Mouse (Mus musculus) midbrain, embryonic 11.5 days (tissue): ENCODE measurements around the gene Slc16a8. TPM values are rescaled to one million over a fixed set of nuclear protein-coding genes. Genes with fewer than 3 reads are reported as not detected.

Experiments
- ATAC-seq: fragments of 200-750 bp; cut with Nextera tagmentation; 2 replicates; pipeline ENCODE4 v1.8.0; 2017; ENCODE audit warnings: moderate TSS enrichment, moderate library complexity; ENCODE audit not compliant: low FRiP score
- DNase-seq: peaks from one replicate; pipeline ENCODE4 v3.0.0; 2015; ENCODE audit warnings: low spot score; ENCODE audit errors: missing footprints
- H3K27ac ChIP-seq: fragments of 300-500 bp; sonication (generic); 2 replicates; pipeline ENCODE4 v1.5.1; 2014; ENCODE audit warnings: low read depth, low read length
- H3K27me3 ChIP-seq: fragments of 300-500 bp; sonication (generic); 2 replicates; pipeline ENCODE4 v1.6.1; 2014; ENCODE audit warnings: mild to moderate bottlenecking, low read length, moderate library complexity, mixed read lengths; ENCODE audit not compliant: control insufficient read depth, insufficient read depth
- H3K36me3 ChIP-seq: fragments of 300-500 bp; sonication (generic); 2 replicates; pipeline ENCODE4 v1.6.1; 2014; ENCODE audit warnings: mild to moderate bottlenecking, low read length, moderate library complexity, mixed read lengths; ENCODE audit not compliant: control insufficient read depth, insufficient read depth
- H3K4me1 ChIP-seq: fragments of 300-500 bp; sonication (generic); 2 replicates; pipeline ENCODE4 v1.6.1; 2014; ENCODE audit warnings: low read length; ENCODE audit not compliant: control insufficient read depth, insufficient read depth
- H3K4me2 ChIP-seq: fragments of 300-500 bp; sonication (generic); 2 replicates; pipeline ENCODE4 v1.6.1; 2014; ENCODE audit warnings: mild to moderate bottlenecking, moderate library complexity
- H3K4me3 ChIP-seq: fragments of 300-500 bp; sonication (generic); 2 replicates; pipeline ENCODE4 v1.5.1; 2014; ENCODE audit warnings: low read depth, low read length
- H3K9ac ChIP-seq: fragments of 300-500 bp; sonication (generic); 2 replicates; pipeline ENCODE4 v1.6.1; 2014; ENCODE audit warnings: low read length
- H3K9me3 ChIP-seq: fragments of 300-500 bp; sonication (generic); 2 replicates; pipeline ENCODE4 v1.6.1; 2016; ENCODE audit warnings: low read length; ENCODE audit not compliant: control insufficient read depth
- WGBS: fragments of 180-500 bp; shearing (Covaris S2); extraction: QIAGEN DNeasy Blood & Tissue Kit; methylation state at CpG from one replicate; pipeline ENCODE4 v1.1.7; 2014; 5-methylcytosine and 5-hydroxymethylcytosine counted together
- polyA plus RNA-seq: library from polyadenylated mRNA; unstranded; fragments of >200 nt; fragmentation: Nextera tagmentation; extraction: Ambion mirVana; gene quantifications from 2 replicates; pipeline ENCODE4 v1.2.1, GENCODE M21; 2014

The Slc16a8 gene
- polyA plus RNA-seq, 1 experiment from 2014 or later, result 0.14 TPM

DNA sequence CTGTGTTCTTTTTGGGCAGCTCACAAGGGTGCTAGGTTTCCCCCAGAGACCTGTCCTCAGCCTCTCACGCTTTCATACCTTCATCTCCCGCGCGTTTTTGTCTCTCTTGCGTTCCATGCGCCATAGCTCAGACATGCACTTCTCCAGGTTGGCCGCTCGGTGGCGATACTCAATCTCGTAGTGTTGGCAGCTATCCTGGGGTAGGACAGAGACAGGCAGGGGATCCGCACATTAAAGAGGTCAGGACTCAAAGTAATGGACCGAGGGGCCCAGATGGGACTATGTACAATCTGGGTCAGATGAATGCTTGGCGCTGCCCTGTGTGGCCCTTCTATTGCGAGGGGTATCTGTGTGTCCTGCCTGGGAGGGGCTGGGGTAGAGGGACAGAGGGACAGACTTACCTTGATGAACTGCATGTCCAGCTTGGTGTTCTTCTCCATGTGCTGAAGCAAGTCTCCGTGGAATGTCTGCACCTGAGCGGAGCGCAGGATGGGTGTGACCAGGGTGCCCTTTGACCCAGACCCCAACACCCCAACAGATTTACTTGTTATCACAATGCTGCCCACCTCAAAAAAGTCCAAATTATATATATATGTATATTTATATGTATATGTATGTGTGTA is 16.7 kb upstream of the Slc16a8 start:
- Histone ChIP-seq H3K9me3 (no peaks in the 10 kb centered on the region), H3K36me3 (no peaks in the 10 kb centered on the region), H3K4me2 (peak overlapping the region; percentile 90), H3K27me3 (0 out of 2 replicates have a peak, but pooled peaks cover 3% of the 10 kb centered on the region), H3K4me3 (peak overlapping the region; percentile 36), H3K4me1 (peaks cover 6% of the 10 kb centered on the region), H3K27ac (no peak overlapping the region), H3K9ac (peak overlapping the region; percentile 57)
- ATAC-seq, result peak; percentile 66
- no peak for DNase-seq
- WGBS, result 14% methylated on average over 17 of the region's 17 CpGs

DNA sequence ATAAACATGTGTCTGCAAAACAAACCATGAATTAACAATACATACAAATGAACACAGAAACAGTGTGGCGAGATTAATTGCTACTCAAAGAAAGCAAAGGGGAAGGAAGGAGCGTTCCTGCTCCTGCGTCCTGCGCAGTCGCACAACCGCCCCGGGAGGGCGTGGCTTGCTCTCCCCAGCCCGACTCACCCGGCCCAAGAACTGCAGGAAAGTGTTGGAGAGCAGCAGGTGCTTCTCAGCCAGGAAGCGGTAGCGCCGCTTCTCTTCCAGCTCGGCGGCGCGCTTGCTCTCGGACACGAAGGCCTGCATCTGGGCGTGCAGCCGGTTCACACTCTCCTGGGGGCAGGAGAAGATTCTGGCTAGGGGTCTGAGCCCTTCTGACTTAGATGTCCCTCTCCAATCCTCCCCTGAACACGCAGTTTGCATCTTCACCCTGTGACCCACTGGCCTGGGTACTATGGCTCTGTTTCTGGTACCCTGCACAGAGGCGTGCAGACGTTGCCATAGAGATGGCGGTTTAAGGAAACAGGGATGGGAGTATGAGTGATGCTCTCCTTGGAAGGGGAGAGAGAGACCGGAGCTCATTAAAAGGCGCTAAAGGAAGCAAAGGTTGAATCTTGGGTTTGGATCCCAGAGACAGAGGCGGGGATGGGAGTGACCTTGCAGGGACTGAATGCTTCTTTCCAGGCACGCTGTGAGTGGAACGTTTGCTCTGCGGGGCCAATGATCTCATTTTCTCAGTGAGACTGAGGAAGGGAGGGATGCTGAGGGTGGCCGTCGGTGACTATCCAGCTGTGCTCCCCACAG is 16.0 kb upstream of the Slc16a8 start:
- H3K27ac ChIP-seq, result no peak overlapping the region
- H3K4me3 ChIP-seq, result peak overlapping the region; percentile 36
- no peaks in the 10 kb centered on the region for H3K36me3 ChIP-seq
- ATAC-seq (peak; percentile 61), DNase-seq (peak; percentile 96)
- no peaks in the 10 kb centered on the region for H3K9me3 ChIP-seq
- under 1% methylated on average over 33 of the region's 33 CpGs for WGBS
- 0 out of 2 replicates have a peak, but pooled peaks cover 3% of the 10 kb centered on the region for H3K27me3 ChIP-seq
- peak overlapping the region; percentile 90 for H3K4me2 ChIP-seq
- peaks cover 6% of the 10 kb centered on the region for H3K4me1 ChIP-seq
- peak overlapping the region; percentile 57 for H3K9ac ChIP-seq

DNA sequence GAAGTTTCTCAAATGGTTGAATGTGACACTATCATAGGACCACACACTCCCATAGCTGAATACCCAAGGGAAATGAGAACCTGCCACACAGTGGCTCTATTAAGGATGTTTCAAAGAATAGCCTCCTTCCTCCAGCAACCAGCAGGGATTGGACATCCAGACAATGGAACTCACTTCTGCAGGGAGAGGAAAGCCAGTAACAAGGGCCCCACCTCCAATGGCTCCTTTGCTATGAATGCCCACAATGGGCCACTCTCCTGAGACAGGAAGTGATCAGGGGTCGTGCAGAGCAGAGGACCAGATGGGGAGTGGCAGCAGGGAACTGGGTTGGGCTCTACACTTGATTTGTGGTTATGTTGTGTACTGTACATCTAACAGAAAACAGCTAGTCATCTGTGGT is 14.0 kb upstream of the Slc16a8 start:
- Histone ChIP-seq H3K27me3 (0 out of 2 replicates have a peak, but pooled peaks cover 3% of the 10 kb centered on the region), H3K4me1 (peaks cover 6% of the 10 kb centered on the region), H3K9me3 (no peaks in the 10 kb centered on the region), H3K27ac (no peak overlapping the region), H3K4me2 (no peak overlapping the region), H3K4me3 (no peak overlapping the region), H3K9ac (no peak overlapping the region), H3K36me3 (no peaks in the 10 kb centered on the region)
- DNase-seq, result no peak
- ATAC-seq, result no peak
- 42% methylated on average over 1 of the region's 1 CpGs for WGBS

DNA sequence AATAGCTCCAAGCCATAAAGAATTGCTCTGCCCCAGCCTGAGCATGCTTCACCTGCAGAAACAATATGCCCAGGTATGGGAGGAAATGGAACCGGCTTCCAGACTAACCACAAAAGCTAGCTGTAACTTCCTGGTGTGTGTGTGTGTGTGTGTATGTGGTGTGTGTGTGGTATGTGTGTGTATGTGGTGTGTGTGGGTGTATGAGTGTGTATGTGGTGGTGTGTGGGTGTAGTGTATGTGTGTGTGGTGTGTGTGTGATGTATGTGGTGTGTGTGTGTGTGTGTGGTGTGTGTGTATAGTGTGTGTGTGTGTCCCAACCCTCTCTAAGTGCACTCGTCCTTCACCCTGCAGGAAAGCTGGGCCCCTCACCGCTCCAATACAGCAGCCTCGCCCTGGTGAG is 10.8 kb upstream of the Slc16a8 start:
- H3K4me1 ChIP-seq, result peaks cover 9% of the 10 kb centered on the region
- DNase-seq (peak; percentile 26), ATAC-seq (no peak)
- no peak overlapping the region for H3K4me3 ChIP-seq
- no peaks in the 10 kb centered on the region for H3K36me3 ChIP-seq
- H3K9me3 ChIP-seq, result no peaks in the 10 kb centered on the region
- H3K9ac ChIP-seq, result no peak overlapping the region
- H3K4me2 ChIP-seq, result no peak overlapping the region
- 61% methylated on average over 4 of the region's 4 CpGs for WGBS
- no peak overlapping the region for H3K27ac ChIP-seq
- peaks cover 25% of the 10 kb centered on the region for H3K27me3 ChIP-seq

DNA sequence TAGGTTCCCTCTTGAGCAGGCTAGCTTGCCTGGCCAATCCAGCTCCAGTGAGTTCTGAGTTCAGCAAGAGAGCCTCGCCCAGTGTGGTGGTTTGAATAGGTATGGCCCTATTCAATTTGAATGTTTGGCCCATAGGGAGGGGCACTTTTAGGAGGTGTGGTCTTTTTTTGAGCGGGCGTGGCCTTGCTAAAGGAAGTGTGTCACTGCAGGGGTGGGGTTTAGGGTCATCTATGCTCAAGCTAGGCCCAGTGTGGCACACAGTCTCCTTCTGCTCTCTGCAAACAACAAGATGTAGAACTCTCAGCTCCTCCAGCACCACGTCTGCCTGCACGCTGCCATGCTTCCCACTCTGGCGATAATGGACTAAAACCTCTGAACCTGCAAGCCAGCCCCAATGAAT is 9.2 kb upstream of the Slc16a8 start:
- H3K36me3 ChIP-seq, result no peaks in the 10 kb centered on the region
- no peak overlapping the region for H3K9ac ChIP-seq
- H3K4me1 ChIP-seq, result peaks cover 8% of the 10 kb centered on the region
- no peak overlapping the region for H3K4me3 ChIP-seq
- ATAC-seq (no peak), DNase-seq (peak; percentile 65)
- WGBS, result 91% methylated on average over 6 of the region's 6 CpGs
- no peaks in the 10 kb centered on the region for H3K9me3 ChIP-seq
- H3K27ac ChIP-seq, result no peak overlapping the region
- H3K27me3 ChIP-seq, result peaks cover 31% of the 10 kb centered on the region
- no peak overlapping the region for H3K4me2 ChIP-seq

DNA sequence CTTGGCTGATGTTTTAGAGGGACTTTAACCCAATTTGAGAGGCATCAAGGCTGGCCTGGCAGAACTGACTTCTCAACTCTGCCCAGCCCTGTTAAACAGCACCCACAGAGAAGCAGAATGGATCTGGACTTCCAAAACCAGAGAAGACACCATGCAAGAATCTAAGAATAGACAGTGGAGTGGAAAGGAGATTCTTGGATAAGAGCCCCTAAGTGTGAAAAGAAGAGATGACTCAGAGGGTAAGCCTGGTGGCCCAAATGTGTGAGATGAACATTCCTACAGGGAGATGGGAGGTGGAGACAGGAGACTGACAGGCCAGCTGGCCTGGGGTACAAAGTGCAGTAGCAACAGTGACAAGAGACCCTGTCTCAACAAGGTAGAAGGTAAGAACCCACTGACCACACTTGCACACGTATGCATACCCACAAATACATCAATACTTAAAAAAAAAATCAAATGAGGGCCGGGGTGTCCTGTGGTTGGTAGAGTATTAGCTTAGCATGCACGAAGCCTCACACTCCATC is 8.3 kb upstream of the Slc16a8 start:
- H3K27ac ChIP-seq, result no peak overlapping the region
- peaks cover 8% of the 10 kb centered on the region for H3K4me1 ChIP-seq
- H3K36me3 ChIP-seq, result no peaks in the 10 kb centered on the region
- DNase-seq, result no peak
- 91% methylated on average over 3 of the region's 3 CpGs for WGBS
- no peaks in the 10 kb centered on the region for H3K9me3 ChIP-seq
- no peak overlapping the region for H3K9ac ChIP-seq
- H3K27me3 ChIP-seq, result peaks cover 31% of the 10 kb centered on the region
- ATAC-seq, result no peak
- H3K4me2 ChIP-seq, result no peak overlapping the region
- no peak overlapping the region for H3K4me3 ChIP-seq

DNA sequence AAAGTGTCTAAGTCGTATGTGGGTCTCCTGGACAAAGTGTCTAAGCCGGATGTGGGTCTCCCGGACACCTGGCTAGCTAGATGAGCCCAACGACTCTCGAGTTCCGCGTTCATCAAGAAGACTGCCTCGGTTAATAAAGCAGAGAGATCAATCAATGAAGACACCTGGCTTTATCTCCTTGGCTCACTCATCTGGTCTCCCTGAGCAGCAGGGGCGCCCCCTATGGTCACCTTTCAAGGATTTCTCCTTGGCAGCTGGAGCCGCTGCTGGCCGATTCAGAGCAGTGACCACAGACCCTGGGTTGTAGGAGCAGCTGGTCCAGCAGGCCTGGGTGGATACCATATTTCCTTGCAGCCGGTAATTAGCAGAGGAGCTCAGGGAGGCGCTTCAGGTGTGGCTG is 7.8 kb upstream of the Slc16a8 start:
- Histone ChIP-seq H3K27me3 (peaks cover 31% of the 10 kb centered on the region), H3K9ac (no peak overlapping the region), H3K27ac (no peak overlapping the region), H3K9me3 (no peaks in the 10 kb centered on the region), H3K4me1 (peaks cover 8% of the 10 kb centered on the region), H3K4me2 (no peak overlapping the region), H3K36me3 (no peaks in the 10 kb centered on the region), H3K4me3 (no peak overlapping the region)
- ATAC-seq (no peak), DNase-seq (peak; percentile 91)
- WGBS, result 25% methylated on average over 13 of the region's 13 CpGs

DNA sequence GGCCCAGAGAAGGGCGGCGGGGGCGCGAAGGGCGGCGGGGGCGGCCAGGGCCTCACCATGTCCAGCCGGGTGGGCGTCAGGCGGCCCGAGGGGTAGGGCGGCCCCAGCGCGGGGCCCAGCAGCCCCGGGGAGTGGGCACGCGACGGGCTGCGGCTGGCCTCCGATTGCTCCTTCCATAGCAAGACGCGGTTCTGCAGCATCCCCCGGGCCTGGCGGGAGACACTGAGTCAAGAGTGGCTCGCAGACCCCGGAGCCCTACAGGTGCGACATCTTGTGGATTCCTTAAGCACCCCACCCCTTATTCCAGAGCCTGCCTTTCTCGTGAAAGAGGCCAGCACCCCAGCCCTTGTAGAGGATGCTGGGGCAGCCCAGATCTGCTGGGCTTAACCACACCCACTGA is 7.2 kb upstream of the Slc16a8 start:
- 0% methylated on average over 26 of the region's 28 CpGs for WGBS
- ATAC-seq (peak; percentile 61; the same call in 1 of the 2 replicates), DNase-seq (peak; percentile 94)
- Histone ChIP-seq H3K9me3 (no peaks in the 10 kb centered on the region), H3K4me2 (peak overlapping the region; percentile 98), H3K9ac (peak overlapping the region; percentile 71), H3K27ac (no peak overlapping the region), H3K4me1 (peaks cover 8% of the 10 kb centered on the region), H3K36me3 (no peaks in the 10 kb centered on the region), H3K27me3 (peaks cover 31% of the 10 kb centered on the region), H3K4me3 (peak overlapping the region; percentile 57)
